Mouse (Mus musculus) limb, embryonic 11.5 days (tissue): ENCODE data around the gene St6galnac4. TPM values are rescaled to one million over a fixed set of nuclear protein-coding genes. Genes with fewer than 3 reads are reported as not detected.

ENCODE experiments used
- polyA plus RNA-seq: library from polyadenylated mRNA; unstranded; fragments of >200 nt; fragmentation: Nextera tagmentation; extraction: Ambion mirVana; gene quantifications from 2 replicates; pipeline ENCODE4 v1.2.1, GENCODE M21; 2014

The St6galnac4 gene
- polyA plus RNA-seq, 1 experiment from 2014 or later, result 21.2 TPM

Other genes with a start within 250 kb of the St6galnac4 start
- gene Ciz1, start 234.8 kb upstream of the St6galnac4 start, polyA plus RNA-seq, result 52.2 and 67.8 TPM in 2 replicates
- 36.1 and 39.9 TPM in 2 replicates for gene Dnm1, start 233.8 kb upstream of the St6galnac4 start, polyA plus RNA-seq
- 39.4 and 44.4 TPM in 2 replicates for gene 1110008P14Rik, start 205.2 kb upstream of the St6galnac4 start, polyA plus RNA-seq
- gene Lcn2, start 198.8 kb upstream of the St6galnac4 start, polyA plus RNA-seq, result 0.35 TPM in 1 of 2 replicates, not detected in the other
- gene Ptges2, start 191.2 kb upstream of the St6galnac4 start, polyA plus RNA-seq, result 29.0 and 32.3 TPM in 2 replicates
- gene Naif1, start 136.6 kb upstream of the St6galnac4 start, polyA plus RNA-seq, result 5.6 and 6.9 TPM in 2 replicates
- gene Slc25a25, start 135.7 kb upstream of the St6galnac4 start, polyA plus RNA-seq, result 19.2 and 21.9 TPM in 2 replicates
- gene Fam102a, start 51.8 kb upstream of the St6galnac4 start, polyA plus RNA-seq, result 9.8 and 12.4 TPM in 2 replicates
- 89.0 and 98.6 TPM in 2 replicates for gene Dpm2, start 16.2 kb upstream of the St6galnac4 start, polyA plus RNA-seq
- 3.3 and 4.0 TPM in 2 replicates for gene Pip5kl1, start 12.3 kb upstream of the St6galnac4 start, polyA plus RNA-seq
- gene 9430097D07Rik, start 11.4 kb upstream of the St6galnac4 start, polyA plus RNA-seq, result 0.33 and 0.34 TPM in 2 replicates
- 6.5 and 7.5 TPM in 2 replicates for gene St6galnac6, start 12.6 kb downstream of the St6galnac4 start, polyA plus RNA-seq
- gene Ak1, start 34.7 kb downstream of the St6galnac4 start, polyA plus RNA-seq, result 25.4 and 29.8 TPM in 2 replicates
- gene Eng, start 59.5 kb downstream of the St6galnac4 start, polyA plus RNA-seq, result 19.3 TPM in 2 replicates
- gene Fpgs, start 117.0 kb downstream of the St6galnac4 start, polyA plus RNA-seq, result 22.1 and 23.2 TPM in 2 replicates
- gene Cdk9, start 126.0 kb downstream of the St6galnac4 start, polyA plus RNA-seq, result 98.3 and 101 TPM in 2 replicates
- gene Sh2d3c, start 134.0 kb downstream of the St6galnac4 start, polyA plus RNA-seq, result 12.2 and 13.1 TPM in 2 replicates
- gene 6330409D20Rik, start 153.9 kb downstream of the St6galnac4 start, polyA plus RNA-seq, result 0.13 TPM in 1 of 2 replicates, not detected in the other
- 58.5 and 60.2 TPM in 2 replicates for gene Tor2a, start 170.1 kb downstream of the St6galnac4 start, polyA plus RNA-seq
- gene Ttc16, start 188.5 kb downstream of the St6galnac4 start, polyA plus RNA-seq, result 0.13 and 0.56 TPM in 2 replicates
- 3.7 and 5.2 TPM in 2 replicates for gene Ptrh1, start 188.7 kb downstream of the St6galnac4 start, polyA plus RNA-seq
- gene Cfap157, start 197.3 kb downstream of the St6galnac4 start, polyA plus RNA-seq, result 0.27 and 0.37 TPM in 2 replicates